Mouse (Mus musculus) liver, embryonic 18 days (tissue): ENCODE results near the gene Olfr420. TPM values are rescaled to one million over a fixed set of nuclear protein-coding genes. Genes with fewer than 3 reads are reported as not detected.

Experiments used
- polyA plus RNA-seq: library from polyadenylated mRNA; depleted of rRNA; stranded (reverse); fragments of >200 nt; gene quantifications from 2 replicates; pipeline ENCODE4 v1.2.3, GENCODE M21; 2012; rRNA removed

Gene Olfr420
- not detected in 2 replicates for polyA plus RNA-seq

DNA sequence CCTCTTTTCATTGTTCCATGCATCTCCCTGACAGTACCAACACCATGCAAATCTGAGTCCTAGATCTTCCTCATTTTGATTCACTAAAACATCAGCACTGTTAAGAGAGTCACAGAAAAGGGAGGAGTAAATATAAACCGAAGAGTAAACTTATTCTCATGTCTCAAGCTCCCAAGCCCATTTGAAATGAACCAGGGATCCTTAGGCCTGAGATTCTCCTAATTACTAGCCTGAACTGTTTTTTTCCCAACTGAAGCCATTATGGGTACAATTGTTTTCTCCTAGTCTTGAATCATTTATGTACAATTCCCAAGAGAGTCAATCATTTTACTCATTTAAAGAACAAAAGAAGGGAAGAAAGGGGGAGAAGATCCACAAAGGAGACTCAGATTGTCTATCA, at the start of gene Olfr420:
Gene Olfr420, plus strand, starts transcription at position 301 of the 400 bp plus-strand sequence.

DNA sequence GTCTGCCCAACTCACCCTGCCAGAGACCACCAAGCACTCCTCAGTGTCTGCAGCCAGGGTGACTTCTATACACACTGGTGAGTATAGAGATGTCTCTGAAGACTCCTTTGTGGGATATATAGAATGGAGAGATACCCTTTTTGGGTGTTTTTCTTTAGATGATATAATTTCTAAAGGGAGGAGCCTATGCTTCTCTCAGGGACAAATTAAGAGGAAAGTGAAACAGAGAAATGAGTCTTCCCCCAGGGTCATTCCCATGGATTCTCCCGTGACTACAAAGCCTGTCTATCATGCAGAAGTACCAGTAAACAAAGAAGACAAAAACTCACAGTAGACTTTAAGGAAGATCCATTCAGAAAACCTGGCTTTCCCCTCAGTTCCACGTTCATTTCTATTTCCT, 34.4 kb upstream of the Olfr420 start, which contains the start of gene Olfr231:
Gene Olfr231, minus strand, starts transcription at position 101 of the 400 bp plus-strand sequence.

DNA sequence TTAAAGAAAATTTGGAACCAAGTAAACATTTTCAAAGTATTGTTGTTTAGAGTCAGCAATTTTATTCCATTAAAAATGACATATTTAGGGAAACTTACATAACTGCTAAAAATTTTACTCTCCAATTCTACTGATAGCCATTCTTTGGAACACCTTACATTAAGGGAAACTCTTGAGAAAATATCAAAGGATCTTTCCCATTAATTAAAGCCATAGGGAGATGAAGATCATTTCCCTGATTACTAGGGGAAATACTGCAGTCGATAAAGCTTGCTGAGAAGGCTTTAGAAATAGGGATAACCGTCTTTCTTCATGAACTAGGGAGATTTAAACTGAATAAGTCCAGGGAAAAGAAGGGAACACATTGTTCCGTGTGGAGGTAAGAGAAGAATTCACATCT, 24.2 kb upstream of the Olfr420 start, which contains the start of gene Olfr424:
Gene Olfr424, plus strand, starts transcription at position 301 of the 400 bp plus-strand sequence.

DNA sequence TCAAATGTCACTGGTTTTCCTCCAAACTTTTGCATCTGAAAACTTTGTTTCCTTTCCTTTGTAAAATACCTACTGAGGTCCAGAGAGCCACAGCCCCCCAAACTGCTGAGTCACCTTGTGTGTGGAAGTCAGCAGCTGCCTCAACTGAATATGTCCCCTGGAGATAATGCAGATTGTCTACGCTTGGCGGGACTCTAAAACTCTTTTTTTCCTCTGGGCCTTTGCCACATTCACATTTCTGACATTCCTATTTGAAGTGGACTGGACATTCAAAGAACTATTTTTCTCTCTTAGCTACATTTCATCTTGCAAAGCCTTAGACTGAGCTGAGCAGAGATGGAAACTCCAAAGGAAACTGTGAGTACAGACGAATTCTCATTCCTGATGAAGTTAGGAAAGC, 17.2 kb downstream of the Olfr420 start, which contains the start of gene Spta1:
Gene Spta1, plus strand, starts transcription at position 172 of the 400 bp plus-strand sequence.

Other genes with a start within 250 kb of the Olfr420 start
- 6.9 and 7.9 TPM in 2 replicates for gene Ifi211, start 242.6 kb upstream of the Olfr420 start, polyA plus RNA-seq
- 11.5 and 13.0 TPM in 2 replicates for gene Mndal, start 213.1 kb upstream of the Olfr420 start, polyA plus RNA-seq
- gene Ifi203, start 213.0 kb upstream of the Olfr420 start, polyA plus RNA-seq: 6.8 and 8.2 TPM in 2 replicates
- not detected in 2 replicates for gene Ifi202b, start 172.9 kb upstream of the Olfr420 start, polyA plus RNA-seq
- gene Ifi205, start 123.8 kb upstream of the Olfr420 start, polyA plus RNA-seq: 1.5 and 2.3 TPM in 2 replicates
- 0.18 and 0.19 TPM in 2 replicates for gene Olfr433, start 114.9 kb upstream of the Olfr420 start, polyA plus RNA-seq
- gene Olfr432, start 106.4 kb upstream of the Olfr420 start, polyA plus RNA-seq: 0.01 TPM in 2 replicates
- gene Olfr430, start 89.0 kb upstream of the Olfr420 start, polyA plus RNA-seq: not detected in 2 replicates
- gene Olfr429, start 71.3 kb upstream of the Olfr420 start, polyA plus RNA-seq: not detected in 2 replicates
- gene Olfr427, start 58.7 kb upstream of the Olfr420 start, polyA plus RNA-seq: not detected in 2 replicates
- gene Olfr231, start 34.5 kb upstream of the Olfr420 start, polyA plus RNA-seq: 0.02 TPM in 1 of 2 replicates, not detected in the other
- gene Olfr424, start 24.1 kb upstream of the Olfr420 start, polyA plus RNA-seq: not detected in 2 replicates
- gene Spta1, start 17.1 kb downstream of the Olfr420 start, polyA plus RNA-seq: 14.8 and 15.7 TPM in 2 replicates
- gene Olfr419, start 96.4 kb downstream of the Olfr420 start, polyA plus RNA-seq: not detected in 2 replicates
- not detected in 2 replicates for gene Mptx1, start 174.9 kb downstream of the Olfr420 start, polyA plus RNA-seq
- gene Olfr417, start 209.5 kb downstream of the Olfr420 start, polyA plus RNA-seq: not detected in 2 replicates
- 0.05 TPM in 1 of 2 replicates, not detected in the other for gene Olfr248, start 235.4 kb downstream of the Olfr420 start, polyA plus RNA-seq